Mouse (Mus musculus): ENCODE measurements around the gene Zfp316.

DNA sequence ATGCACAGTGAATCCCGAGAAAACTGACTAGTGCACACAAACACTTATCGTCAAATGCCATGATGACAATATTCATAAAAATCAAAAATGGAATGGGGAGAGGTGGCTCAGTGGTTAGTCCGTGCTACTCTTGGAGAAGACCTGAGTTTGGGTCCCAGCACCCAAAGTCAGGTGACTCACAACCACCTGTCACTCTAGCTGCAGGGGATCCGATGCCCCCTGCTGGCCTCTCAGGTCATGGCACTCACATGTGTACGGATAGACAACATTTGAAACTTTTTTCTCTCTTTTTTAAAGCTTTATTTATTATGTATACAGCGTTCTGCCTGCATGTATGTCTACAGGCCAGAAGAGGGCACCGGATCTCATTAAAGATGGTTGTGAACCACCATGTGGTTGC is 28.6 kb upstream of the Zfp316 start:
- TF ChIP-seq MAFK (IDR thresholded peaks at IDR 0.05; ENCODE audit: borderline replicate concordance, low read depth, low read length): no peak
- no peak for TF ChIP-seq POLR2A (IDR thresholded peaks at IDR 0.05; ENCODE audit: control insufficient read depth in 1 of 2, insufficient read depth in 1 of 2, low read depth in 1 of 2, low read length in 2 of 2, poor library complexity in 1 of 2)
- no peak for TF ChIP-seq ELF1 (IDR thresholded peaks at IDR 0.05; ENCODE audit: low read depth, low read length)
- TF ChIP-seq TBP (IDR thresholded peaks at IDR 0.05; ENCODE audit: low read depth, low read length): no peak
